Mouse (Mus musculus) gastrocnemius, postnatal 25 days (tissue): Measurements from ENCODE around the gene Arhgap9. TPM values are rescaled to one million over a fixed set of nuclear protein-coding genes. Genes with fewer than 3 reads are reported as not detected.

Source experiments
- DNase-seq: peaks from one replicate; pipeline ENCODE4 v3.0.0; 2022
- total RNA-seq, 2 experiments: library from RNA; stranded (reverse); gene quantifications; 1 replicate in 1 of 2; 2 replicates in 1 of 2; pipeline ENCODE4 v1.2.3; 2021

Arhgap9 gene
- total RNA-seq, 2 experiments from 2014 or later, result 1.4 to 1.7 TPM

GRCm38 (mm10) chr10:127322669-127323068 lies 905 bp downstream of the Arhgap9 start:
- DNase-seq, result no peak

DNA sequence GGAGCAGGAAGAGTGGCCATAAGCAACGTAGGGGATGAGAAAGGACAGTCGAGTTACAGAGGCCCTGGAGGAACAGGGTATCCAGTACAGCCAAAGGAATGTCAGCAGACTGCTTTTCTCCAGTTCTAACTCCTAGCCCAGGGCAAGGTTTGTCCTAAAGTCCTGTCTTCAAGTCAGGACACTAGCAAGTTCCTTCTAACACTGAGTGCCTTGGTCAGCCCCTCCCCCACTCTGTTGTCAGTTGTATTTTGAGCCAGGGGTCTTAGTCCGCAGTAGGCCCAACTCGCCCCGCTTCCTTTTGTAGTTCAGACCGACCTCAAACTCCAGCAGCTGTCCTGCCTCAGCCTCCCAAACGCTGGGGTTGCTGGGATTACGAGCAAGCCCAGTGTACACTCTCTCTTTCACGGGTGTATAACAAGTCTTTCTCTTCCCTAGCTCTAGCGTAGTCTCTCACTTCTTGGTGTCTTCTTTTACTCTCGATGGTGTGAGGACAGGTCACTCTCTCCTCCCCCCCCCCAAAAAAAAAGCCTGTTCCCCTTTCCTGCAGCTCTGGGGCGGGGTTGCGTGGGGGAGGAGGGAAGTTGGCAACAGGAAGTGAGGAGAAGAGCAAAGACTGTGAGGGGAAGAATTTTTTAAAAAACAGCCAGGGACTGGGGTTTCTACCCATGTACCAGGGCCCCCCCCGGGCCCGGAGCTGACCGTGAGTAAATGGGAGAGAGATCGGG lies 1.5 kb downstream of the Arhgap9 start:
- no peak for DNase-seq

DNA sequence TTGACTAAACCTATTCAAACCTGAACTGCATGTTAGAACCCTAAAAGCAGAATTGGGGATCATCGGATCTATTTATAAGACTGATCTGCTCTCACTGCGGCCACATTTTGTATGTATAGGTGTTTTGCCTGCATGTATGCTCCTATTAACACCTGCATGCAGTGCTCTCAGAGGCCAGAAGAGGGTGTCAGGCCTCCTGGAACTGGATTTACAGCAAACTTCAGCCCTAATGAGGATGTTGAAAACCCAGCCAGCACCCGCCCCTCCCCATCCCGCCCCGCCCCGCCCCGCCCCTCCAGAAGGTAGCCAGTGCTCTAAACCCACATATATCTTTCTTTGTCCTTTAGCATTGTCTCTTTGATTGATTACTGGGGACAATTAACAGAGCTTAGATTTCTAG lies 2.7 kb downstream of the Arhgap9 start:
- no peak for DNase-seq

DNA sequence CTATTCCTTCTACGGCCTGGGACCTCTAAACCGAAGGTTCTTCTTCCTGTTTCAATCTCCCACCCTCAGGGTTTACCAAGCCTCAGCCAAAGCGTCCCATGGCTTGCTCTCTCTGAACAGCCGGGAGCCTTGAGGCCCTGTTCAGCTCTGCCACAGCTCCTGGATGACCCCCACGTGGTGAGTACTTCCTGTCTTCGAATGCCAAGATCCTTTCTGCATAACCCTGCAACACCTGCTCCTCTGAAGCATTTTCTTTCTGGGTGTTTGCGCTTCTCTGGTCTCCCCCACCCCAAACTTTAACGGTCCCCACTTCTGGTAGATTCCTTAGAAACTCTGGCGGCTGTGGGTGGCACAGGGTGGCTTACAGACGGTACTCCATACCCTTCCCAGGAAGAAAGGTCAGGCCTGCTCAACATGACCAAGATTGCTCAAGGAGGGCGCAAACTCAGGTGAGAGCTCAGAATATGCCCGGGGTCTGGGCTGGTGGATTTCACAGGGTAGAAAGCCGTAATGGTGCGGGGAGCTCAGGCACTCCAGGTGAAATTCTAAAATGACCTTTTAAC lies 3.8 kb downstream of the Arhgap9 start:
- no peak for DNase-seq

DNA sequence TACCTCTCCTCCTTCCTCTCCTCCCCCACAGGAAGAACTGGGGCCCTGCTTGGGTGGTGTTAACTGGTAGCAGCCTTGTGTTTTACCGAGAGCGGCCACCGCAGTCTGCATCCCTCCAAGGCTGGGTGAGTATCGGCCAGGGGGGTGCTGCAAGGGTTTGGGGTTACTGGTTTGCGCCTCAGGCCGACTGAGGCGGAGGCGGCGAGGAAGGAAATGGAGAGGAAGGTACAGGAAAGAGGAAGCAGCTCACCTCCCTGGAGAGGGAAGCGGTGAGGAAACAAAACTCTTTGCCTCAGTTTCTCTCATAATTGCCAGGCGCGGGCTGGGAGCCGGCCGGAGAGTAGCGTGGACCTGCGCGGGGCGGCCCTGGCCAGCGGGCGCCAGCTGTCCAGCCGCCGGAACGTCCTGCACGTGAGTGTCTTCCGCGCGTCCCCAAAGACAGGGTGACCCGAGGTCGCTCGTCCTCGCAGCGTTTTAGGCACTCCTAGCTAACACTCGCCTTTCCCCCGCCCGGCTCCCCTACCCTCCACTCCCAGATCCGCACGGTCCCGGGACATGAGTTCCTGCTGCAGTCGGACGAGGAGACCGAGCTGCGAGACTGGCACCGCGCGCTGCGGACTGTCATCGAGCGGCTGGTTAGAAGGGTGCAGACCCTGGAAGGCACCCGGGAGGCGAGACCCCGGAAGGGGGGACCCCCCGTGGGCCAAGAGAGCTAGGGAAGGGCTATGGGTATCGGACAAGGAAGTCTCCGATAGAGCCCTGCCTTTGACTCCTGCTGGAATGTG lies 4.4 kb downstream of the Arhgap9 start:
- DNase-seq, result no peak

DNA sequence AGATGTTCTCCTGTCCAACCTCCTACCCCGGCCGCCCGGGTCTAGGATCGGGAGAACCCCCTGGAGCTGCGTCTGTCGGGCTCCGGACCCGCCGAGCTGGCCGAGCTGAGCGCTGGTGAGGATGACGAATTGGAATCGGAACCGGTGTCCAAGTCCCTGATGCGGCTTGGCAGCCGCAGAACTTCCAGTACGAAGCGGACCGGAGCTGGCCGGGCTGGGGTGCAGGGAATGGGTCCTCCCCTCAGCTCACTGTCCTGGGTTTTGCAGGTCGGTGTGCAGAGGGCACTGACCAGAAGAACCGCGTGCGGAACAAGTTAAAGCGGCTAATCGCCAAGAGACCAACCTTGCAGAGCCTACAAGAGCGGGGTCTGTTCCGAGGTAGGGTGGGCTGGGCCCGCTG lies 5.1 kb downstream of the Arhgap9 start:
- peak; percentile 45 for DNase-seq

DNA sequence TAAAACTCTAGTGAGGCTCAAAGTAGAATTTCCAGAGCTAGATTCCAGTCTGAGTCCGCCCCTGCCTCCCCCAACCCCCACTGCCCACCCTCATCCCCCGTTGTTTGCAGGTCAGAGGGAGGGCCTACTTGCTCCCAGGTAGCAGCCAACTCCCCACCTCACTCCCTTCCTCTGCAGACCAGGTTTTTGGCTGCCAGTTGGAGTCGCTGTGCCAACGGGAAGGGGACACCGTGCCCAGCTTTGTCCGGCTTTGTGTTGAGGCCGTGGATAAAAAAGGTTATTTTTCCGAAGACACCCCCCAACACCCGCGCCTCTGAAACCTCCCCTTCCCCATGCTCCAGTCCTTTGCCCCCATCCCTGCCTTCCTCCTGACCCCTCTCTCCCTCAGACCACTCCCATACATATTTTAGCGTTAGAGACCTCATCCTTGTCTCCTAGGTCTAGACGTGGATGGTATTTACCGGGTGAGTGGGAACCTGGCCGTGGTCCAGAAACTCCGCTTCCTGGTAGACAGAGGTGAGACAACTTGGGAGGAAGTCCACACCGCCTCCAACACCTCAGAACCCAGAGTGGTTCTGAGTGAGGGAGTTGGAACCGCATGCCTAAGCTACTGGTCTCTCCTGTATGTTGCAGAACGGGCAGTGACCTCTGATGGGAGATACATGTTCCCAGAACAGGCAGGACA lies 5.8 kb downstream of the Arhgap9 start:
- DNase-seq, result no peak

- no peak for DNase-seq
These were observed 8.4 kb downstream of the Arhgap9 start for GRCm38 (mm10) chr10:127330212-127330611.

- DNase-seq, result no peak
These were observed 10.6 kb downstream of the Arhgap9 start for GRCm38 (mm10) chr10:127332211-127332874.

GRCm38 (mm10) chr10:127333152-127333551 lies 11.4 kb downstream of the Arhgap9 start:
- no peak for DNase-seq

GRCm38 (mm10) chr10:127335271-127335670 lies 13.5 kb downstream of the Arhgap9 start:
- DNase-seq, result no peak

DNA sequence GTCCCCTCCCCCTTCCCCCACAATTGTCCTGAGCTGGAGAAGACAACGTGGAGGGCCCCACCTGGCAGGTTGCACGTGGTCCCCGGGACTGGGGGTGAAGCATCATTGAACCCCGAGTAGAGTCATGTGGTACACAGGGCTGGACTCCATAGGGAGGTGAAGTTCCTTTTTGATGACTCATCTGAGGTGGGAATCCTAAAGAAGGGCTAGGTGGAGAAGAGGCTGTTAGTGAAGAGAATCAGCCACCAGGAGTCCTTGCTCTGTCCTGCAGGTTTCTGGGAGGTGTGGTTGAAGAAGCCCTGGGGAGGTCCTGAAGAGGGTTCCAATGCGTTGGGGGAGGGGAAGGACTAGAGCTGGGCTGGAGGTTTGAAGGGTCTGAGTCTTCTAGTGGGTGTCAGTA lies 15.2 kb downstream of the Arhgap9 start:
- DNase-seq, result no peak

DNA sequence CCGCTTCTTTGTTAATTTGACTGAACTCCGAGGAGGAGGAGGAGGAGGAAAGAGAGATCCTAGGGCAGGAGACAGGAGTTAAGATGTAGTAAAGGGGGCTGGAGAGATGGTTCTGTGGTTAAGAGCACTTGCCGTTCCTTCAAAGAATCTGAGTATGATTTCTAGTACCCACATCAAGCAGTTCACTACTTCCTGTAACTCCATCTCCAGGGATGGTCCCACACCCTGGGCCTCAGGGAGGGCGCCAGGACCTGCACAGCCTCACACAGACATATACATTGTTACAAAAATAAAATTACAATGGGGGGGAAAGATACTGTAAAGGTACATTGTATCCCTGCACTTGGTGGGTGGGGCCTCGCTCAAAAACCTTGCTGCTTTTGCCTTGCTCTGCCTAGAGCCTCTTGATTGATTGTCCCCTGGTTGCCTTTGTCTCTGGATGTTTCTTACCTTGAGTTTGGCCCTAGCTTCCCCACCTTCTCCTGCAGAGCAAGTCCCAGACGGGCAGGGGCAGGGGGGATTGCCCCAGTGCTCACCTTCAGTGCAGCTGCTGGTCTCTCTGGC lies 15.9 kb downstream of the Arhgap9 start:
- DNase-seq, result no peak

DNA sequence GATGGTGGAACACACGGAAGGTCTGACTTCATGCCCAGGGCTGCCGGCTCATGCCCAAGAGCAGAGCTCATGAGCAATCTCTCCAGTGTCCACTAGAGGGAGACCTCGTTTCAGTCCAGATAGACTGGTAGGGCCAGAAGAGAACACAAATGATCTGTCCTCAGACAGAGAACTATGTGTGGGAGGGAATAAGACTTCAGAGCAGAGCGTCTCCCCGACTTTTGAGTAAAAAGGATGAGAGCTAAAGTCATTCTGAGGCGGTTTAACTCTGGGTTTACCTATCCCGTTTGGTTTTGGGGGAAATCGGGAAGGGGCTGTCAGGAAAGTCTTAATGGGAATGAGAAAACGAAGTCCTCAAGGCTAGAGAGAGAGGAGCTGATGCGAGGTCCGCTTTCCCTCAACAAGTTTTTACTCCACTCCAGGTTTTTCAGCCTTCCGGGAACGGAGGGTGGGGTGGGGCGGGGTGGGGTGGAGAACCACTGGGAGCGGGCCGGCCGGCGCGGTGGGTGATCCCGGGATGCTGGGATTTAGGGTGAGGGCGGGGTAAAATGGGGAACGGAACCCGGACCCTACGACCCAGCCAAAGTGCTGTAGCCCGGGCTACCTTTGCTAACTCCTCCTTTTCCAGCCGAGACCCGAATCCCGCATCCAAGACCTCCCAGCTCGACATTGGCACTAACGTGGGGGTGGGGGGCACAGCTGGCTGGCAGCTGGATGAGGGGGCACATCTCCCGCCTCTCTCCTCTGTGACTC lies 17.3 kb downstream of the Arhgap9 start:
- peak; percentile 76 for DNase-seq

GRCm38 (mm10) chr10:127339683-127340576 lies 18.2 kb downstream of the Arhgap9 start:
- peak; percentile 73 for DNase-seq

- no peak for DNase-seq
These were observed 19.0 kb downstream of the Arhgap9 start for GRCm38 (mm10) chr10:127340577-127341359.

DNA sequence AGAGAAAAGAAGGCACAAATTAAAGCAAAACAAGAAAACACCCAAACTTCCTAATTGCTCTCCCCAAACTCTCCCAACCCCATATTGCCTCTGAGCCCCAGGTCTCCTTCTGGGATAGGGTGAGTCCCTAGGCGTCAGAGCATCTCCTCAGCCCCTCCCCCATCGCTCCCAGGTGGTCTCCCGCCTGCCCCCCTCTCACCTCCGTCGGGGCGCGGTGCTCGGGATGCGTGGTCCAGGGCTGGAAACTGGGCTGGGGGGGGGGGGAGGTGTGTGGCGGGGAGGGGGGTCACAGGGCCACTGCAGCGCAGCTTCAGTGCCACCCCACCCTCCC lies 19.6 kb downstream of the Arhgap9 start:
- no peak for DNase-seq

GRCm38 (mm10) chr10:127341891-127342639 lies 20.3 kb downstream of the Arhgap9 start, which contains the start of gene Gli1:
Gli1 (minus strand) TSS chr10:127341974.
- DNase-seq, result peak; percentile 73
